Mouse (Mus musculus) thymus, adult 2 months (tissue): ENCODE results near the gene Col26a1.

Experiments
- CTCF ChIP-seq: fragments of 200-500 bp; IDR thresholded peaks from 2 replicates; pipeline ENCODE4 v1.5.1; 2012; ENCODE audit warnings: mild to moderate bottlenecking, control low read depth, low read length, moderate library complexity, borderline replicate concordance; ENCODE audit not compliant: control insufficient read depth, poor library complexity, insufficient read depth; ENCODE audit errors: extremely low read depth
- POLR2A ChIP-seq: fragments of 200-500 bp; IDR thresholded peaks from 2 replicates; pipeline ENCODE4 v1.6.1; 2012; ENCODE audit warnings: mild to moderate bottlenecking, low read length, control low read depth, moderate library complexity; ENCODE audit not compliant: control insufficient read depth, poor library complexity, insufficient read depth; ENCODE audit errors: extremely low read depth

- TF ChIP-seq CTCF (no peak), POLR2A (no peak)
Measured at GRCm38 (mm10) chr5:136796917-136797316, 86.1 kb downstream of the Col26a1 start.
